Mouse (Mus musculus) adrenal gland, adult 8-10 months (tissue): ENCODE data around the gene Vps50. TPM values are rescaled to one million over a fixed set of nuclear protein-coding genes. Genes with fewer than 3 reads are reported as not detected.

Source experiments
- total RNA-seq, 4 experiments: library from RNA; stranded (reverse); gene quantifications; 2 replicates each; pipeline ENCODE4 v1.2.4; 2022

Gene Vps50
- total RNA-seq, 4 experiments from 2014 or later = 20.1 to 32.6 (median 26.9) TPM

Other genes starting within 250 kb of the Vps50 start
- 10 to 100 TPM in 1 of 4 experiments, 1 to 10 TPM in 3; 6.4 to 11.8 (median 8.5) TPM for gene Samd9l, start 98.8 kb upstream of the Vps50 start, total RNA-seq
- under 1 TPM; 0.34 to 0.61 (median 0.47) TPM for gene Hepacam2, start 84 bp upstream of the Vps50 start, total RNA-seq